Mouse (Mus musculus) small intestine, adult 2 months (tissue): ENCODE measurements at regions not wholly inside any gene's neighbourhood (a gene's known extent, or its start where the extent isn't known, plus 50 kb on each side); places are given as distances from the start of the nearest gene placed in this dataset.

ENCODE experiments used
- H3K27ac ChIP-seq: fragments of 200-500 bp; 2 replicates; pipeline ENCODE4 v1.5.1; 2012; ENCODE audit warnings: low read depth, low read length, control low read depth, inconsistent platforms; ENCODE audit not compliant: insufficient read depth
- H3K27me3 ChIP-seq: fragments of 200-500 bp; 2 replicates; pipeline ENCODE4 v1.6.1; 2012; ENCODE audit warnings: mild to moderate bottlenecking, moderate library complexity, low read length, inconsistent platforms; ENCODE audit not compliant: control insufficient read depth, insufficient read depth
- H3K36me3 ChIP-seq: fragments of 200-500 bp; 2 replicates; pipeline ENCODE4 v1.6.1; 2012; ENCODE audit warnings: mild to moderate bottlenecking, low read length, control low read depth, inconsistent platforms; ENCODE audit not compliant: control insufficient read depth, insufficient read depth
- H3K4me1 ChIP-seq: fragments of 200-500 bp; 2 replicates; pipeline ENCODE4 v1.6.1; 2012; ENCODE audit warnings: low read length, inconsistent platforms, mixed read lengths; ENCODE audit not compliant: control insufficient read depth, insufficient read depth, insufficient read length
- H3K4me3 ChIP-seq: fragments of 200-500 bp; 2 replicates; pipeline ENCODE4 v1.5.1; 2012; ENCODE audit warnings: low read depth, mild to moderate bottlenecking, control low read depth, inconsistent platforms, low read length, moderate library complexity
- CTCF ChIP-seq: fragments of 200-500 bp; IDR thresholded peaks from 2 replicates; pipeline ENCODE4 v1.5.1; 2012; ENCODE audit warnings: low read depth, mild to moderate bottlenecking, control low read depth, inconsistent platforms, low read length, moderate library complexity, mixed read lengths; ENCODE audit not compliant: insufficient replicate concordance, insufficient read length; ENCODE audit errors: extremely low read depth
- POLR2A ChIP-seq: fragments of 200-500 bp; IDR thresholded peaks from 2 replicates; pipeline ENCODE4 v1.6.1; 2012; ENCODE audit warnings: low read depth, mild to moderate bottlenecking, control low read depth, inconsistent platforms, low read length, moderate library complexity
- WGBS: fragments of 180-500 bp; shearing (Covaris S2); methylation state at CpG from one replicate; pipeline ENCODE4 v1.1.7; 2018; 5-methylcytosine and 5-hydroxymethylcytosine counted together

GRCm38 (mm10) chr4:131531003-131531402 is 307.1 kb downstream of the Ptpru start:
- H3K27me3 ChIP-seq: no peaks in the 10 kb centered on the region
- H3K4me1 ChIP-seq: no peaks in the 10 kb centered on the region
- TF ChIP-seq POLR2A: no peak
- TF ChIP-seq CTCF: no peak
- H3K36me3 ChIP-seq: no peaks in the 10 kb centered on the region
- H3K27ac ChIP-seq: no peak overlapping the region
- no peak overlapping the region for H3K4me3 ChIP-seq
- WGBS: 74% methylated on average over 8 of the region's 8 CpGs

- Histone ChIP-seq H3K27me3 (no peaks in the 10 kb centered on the region), H3K27ac (no peak overlapping the region), H3K4me1 (no peaks in the 10 kb centered on the region; the same call in 1 of the 2 replicates), H3K4me3 (no peak overlapping the region), H3K36me3 (no peaks in the 10 kb centered on the region)
- 87% methylated on average over 6 of the region's 6 CpGs for WGBS
- TF ChIP-seq POLR2A: no peak
- no peak for TF ChIP-seq CTCF
These were observed 303.3 kb downstream of the Ptpru start for GRCm38 (mm10) chr4:131534831-131535230.

GRCm38 (mm10) chr4:131538237-131538636 is 299.9 kb downstream of the Ptpru start:
- TF ChIP-seq POLR2A: no peak
- TF ChIP-seq CTCF: no peak
- H3K36me3 ChIP-seq: no peaks in the 10 kb centered on the region
- H3K27ac ChIP-seq: no peak overlapping the region
- no peaks in the 10 kb centered on the region; the same call in 1 of the 2 replicates for H3K4me1 ChIP-seq
- H3K27me3 ChIP-seq: no peaks in the 10 kb centered on the region
- H3K4me3 ChIP-seq: no peak overlapping the region
- 54% methylated on average over 4 of the region's 4 CpGs for WGBS

- TF ChIP-seq POLR2A: no peak
- no peak for TF ChIP-seq CTCF
- Histone ChIP-seq H3K27me3 (no peaks in the 10 kb centered on the region), H3K4me1 (no peaks in the 10 kb centered on the region), H3K4me3 (no peak overlapping the region), H3K27ac (no peak overlapping the region), H3K36me3 (no peaks in the 10 kb centered on the region)
- WGBS: 74% methylated on average over 12 of the region's 12 CpGs
These were observed 291.5 kb downstream of the Ptpru start for GRCm38 (mm10) chr4:131546422-131547200.

GRCm38 (mm10) chr4:131549581-131549980 is 288.5 kb downstream of the Ptpru start:
- H3K4me3 ChIP-seq: no peak overlapping the region
- H3K4me1 ChIP-seq: no peaks in the 10 kb centered on the region
- no peaks in the 10 kb centered on the region for H3K27me3 ChIP-seq
- TF ChIP-seq POLR2A (no peak), CTCF (no peak)
- no peaks in the 10 kb centered on the region for H3K36me3 ChIP-seq
- WGBS: 81% methylated on average over 12 of the region's 12 CpGs
- no peak overlapping the region for H3K27ac ChIP-seq

GRCm38 (mm10) chr4:131558513-131558912 is 279.6 kb downstream of the Ptpru start:
- no peak overlapping the region for H3K27ac ChIP-seq
- H3K36me3 ChIP-seq: no peaks in the 10 kb centered on the region
- TF ChIP-seq CTCF (no peak), POLR2A (no peak)
- no peak overlapping the region for H3K4me3 ChIP-seq
- no peaks in the 10 kb centered on the region for H3K4me1 ChIP-seq
- no peaks in the 10 kb centered on the region for H3K27me3 ChIP-seq
- WGBS: 81% methylated on average over 5 of the region's 5 CpGs

- no peak overlapping the region for H3K4me3 ChIP-seq
- H3K27me3 ChIP-seq: no peaks in the 10 kb centered on the region
- no peak overlapping the region for H3K27ac ChIP-seq
- TF ChIP-seq CTCF (no peak), POLR2A (no peak)
- H3K4me1 ChIP-seq: no peaks in the 10 kb centered on the region
- 54% methylated on average over 4 of the region's 4 CpGs for WGBS
- H3K36me3 ChIP-seq: no peaks in the 10 kb centered on the region
These were observed 274.2 kb downstream of the Ptpru start for GRCm38 (mm10) chr4:131563851-131564250.
